26 mouse cellular contexts compared by ENCODE assay signal in the genomic region with DNA sequence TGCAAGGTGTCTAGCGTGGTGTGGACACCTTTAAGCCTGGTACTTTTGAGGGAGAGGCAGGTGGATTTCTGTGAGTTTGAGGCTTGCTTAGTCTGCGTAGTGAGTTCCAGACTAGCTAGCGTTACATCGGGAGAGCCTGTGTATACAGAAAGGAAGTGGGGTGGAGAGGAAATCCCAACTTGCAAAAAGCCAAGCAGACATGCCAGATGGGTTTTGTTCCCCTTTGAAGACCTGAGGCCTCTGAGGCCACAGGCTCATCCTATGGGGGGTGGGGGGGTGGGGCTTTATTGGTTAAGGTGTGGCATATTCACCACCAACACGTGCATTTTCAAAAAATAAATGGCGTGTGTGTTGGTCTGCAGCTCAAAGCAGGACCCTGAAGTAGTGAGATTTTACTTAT. TPM values are rescaled to one million over a fixed set of nuclear protein-coding genes. Genes with fewer than 3 reads are reported as not detected.
DNase-seq lines count a peak whose midpoint lies in the region; ATAC-seq and TF ChIP-seq lines count a peak whose summit lies in the region.
"Had no signal": no experiment of that assay in that cellular context is flagged by ENCODE, and none has a peak within 500 bp of the region (broad histone marks: within the 10 kb centered on the region; RNA-seq: fewer than 3 reads in every experiment).

No protein-coding gene starts in this region.

- no peak overlapping the region for H3K4me2 ChIP-seq in heart, embryonic 12.5 days
- no peak overlapping the region for H3K4me2 ChIP-seq in kidney, embryonic 14.5 days (replicated peaks; ENCODE audit: low read depth, low read length)
- H3K4me2 ChIP-seq: embryonic facial prominence, embryonic 12.5 days; embryonic facial prominence, embryonic 15.5 days; forebrain, embryonic 12.5 days; forebrain, embryonic 15.5 days; heart, embryonic 13.5 days; hindbrain, embryonic 12.5 days; hindbrain, embryonic 15.5 days; intestine, embryonic 15.5 days had no signal

- DNase-seq in heart, embryonic 10.5 days (ENCODE audit: low spot score) = peak; percentile 55
- no peak for DNase-seq in kidney, adult 2 months
- peak; percentile 40 for DNase-seq in thymus, postnatal 14 days
- no peak for DNase-seq in thymus, adult 18-20 months
- no peak for DNase-seq in neural tube, embryonic 10.5 days (ENCODE audit: extremely low spot score, low spot score)
- DNase-seq: adrenal gland, postnatal 10 days; adrenal gland, postnatal 36 days; B cell, adult 2 months; cerebellum, adult 18-20 months; cerebellum, adult 9-10 months; cerebellum, postnatal 14 days; gastrocnemius, postnatal 36 days; heart, adult 18-20 months had no signal

- H3K9ac ChIP-seq in heart, embryonic 12.5 days = no peak overlapping the region
- H3K9ac ChIP-seq in kidney, embryonic 14.5 days (ENCODE audit: low read depth, low read length) = no peak overlapping the region
- H3K9ac ChIP-seq: embryonic facial prominence, embryonic 12.5 days; embryonic facial prominence, embryonic 15.5 days; forebrain, embryonic 12.5 days; forebrain, embryonic 15.5 days; heart, embryonic 13.5 days; hindbrain, embryonic 12.5 days; hindbrain, embryonic 15.5 days; intestine, embryonic 15.5 days had no signal

- ATAC-seq in heart, embryonic 12.5 days (ENCODE audit: insufficient number of reproducible peaks, low FRiP score) = no peak
- ATAC-seq in kidney, embryonic 14.5 days (ENCODE audit: low FRiP score, low TSS enrichment) = no peak
- ATAC-seq: forebrain, embryonic 15.5 days; intestine, embryonic 15.5 days had no signal

- H3K9me3 ChIP-seq in heart, embryonic 10.5 days = no peaks in the 10 kb centered on the region
- no peaks in the 10 kb centered on the region for H3K9me3 ChIP-seq in heart, embryonic 12.5 days (replicated peaks)
- H3K9me3 ChIP-seq in kidney, embryonic 14.5 days (ENCODE audit: control insufficient read depth, low read length) = no peaks in the 10 kb centered on the region
- H3K9me3 ChIP-seq: embryonic facial prominence, embryonic 12.5 days; embryonic facial prominence, embryonic 15.5 days; forebrain, embryonic 12.5 days; forebrain, embryonic 15.5 days; heart, embryonic 13.5 days; hindbrain, embryonic 12.5 days; hindbrain, embryonic 15.5 days; intestine, embryonic 15.5 days had no signal

- H3K27me3 ChIP-seq in heart, embryonic 10.5 days (ENCODE audit: insufficient read depth, poor library complexity, severe bottlenecking) = no peaks in the 10 kb centered on the region
- H3K27me3 ChIP-seq in heart, embryonic 12.5 days (replicated peaks) = no peaks in the 10 kb centered on the region
- H3K27me3 ChIP-seq in kidney, adult 2 months (replicated peaks; ENCODE audit: control insufficient read depth, insufficient read depth, low read length) = no peaks in the 10 kb centered on the region
- H3K27me3 ChIP-seq in kidney, embryonic 14.5 days (ENCODE audit: control insufficient read depth, insufficient read depth, low read length) = no peaks in the 10 kb centered on the region
- H3K27me3 ChIP-seq: CH12.LX; embryonic facial prominence, embryonic 12.5 days; embryonic facial prominence, embryonic 15.5 days; forebrain, embryonic 12.5 days; forebrain, embryonic 15.5 days; heart, embryonic 13.5 days; hindbrain, embryonic 12.5 days; hindbrain, embryonic 15.5 days; intestine, embryonic 15.5 days; Patski had no signal

- TF ChIP-seq POLR2A in kidney, adult 2 months (IDR thresholded peaks at IDR 0.05; ENCODE audit: low read depth, low read length) = no peak

- H3K36me3 ChIP-seq in heart, embryonic 10.5 days = peaks cover 93% of the 10 kb centered on the region
- peaks cover 76% of the 10 kb centered on the region for H3K36me3 ChIP-seq in heart, embryonic 12.5 days
- peaks cover 34% of the 10 kb centered on the region for H3K36me3 ChIP-seq in kidney, adult 2 months (ENCODE audit: control insufficient read depth, insufficient read depth, low read length)
- H3K36me3 ChIP-seq in kidney, embryonic 14.5 days (ENCODE audit: control insufficient read depth, insufficient read depth, low read length) = peaks cover 40% of the 10 kb centered on the region
- H3K36me3 ChIP-seq: G1E had no signal

- no peak for TF ChIP-seq CTCF in kidney, adult 2 months (conservative IDR thresholded peaks at IDR 0.05; ENCODE audit: insufficient read depth, insufficient read length, low read depth, low read length)

- no peak overlapping the region for H3K27ac ChIP-seq in heart, embryonic 10.5 days
- H3K27ac ChIP-seq in heart, embryonic 12.5 days (ENCODE audit: poor library complexity, severe bottlenecking) = no peak overlapping the region
- H3K27ac ChIP-seq in kidney, adult 2 months (ENCODE audit: insufficient read depth, low read depth, low read length) = peak overlapping the region; percentile 44; the same call in 1 of the 2 replicates
- no peak overlapping the region for H3K27ac ChIP-seq in kidney, embryonic 14.5 days (ENCODE audit: low read depth, low read length)
- H3K27ac ChIP-seq: embryonic facial prominence, embryonic 12.5 days; embryonic facial prominence, embryonic 15.5 days; forebrain, embryonic 12.5 days; forebrain, embryonic 15.5 days; heart, embryonic 13.5 days; hindbrain, embryonic 12.5 days; hindbrain, embryonic 15.5 days; intestine, embryonic 15.5 days had no signal

- WGBS in heart, embryonic 10.5 days = 93% methylated on average over 6 of the region's 6 CpGs
- WGBS in heart, embryonic 12.5 days = 88% methylated on average over 6 of the region's 6 CpGs
- 85% methylated on average over 6 of the region's 6 CpGs for WGBS in kidney, adult 2 months
- WGBS in kidney, embryonic 14.5 days = 95% methylated on average over 6 of the region's 6 CpGs

- H3K4me3 ChIP-seq in heart, embryonic 10.5 days = no peak overlapping the region
- H3K4me3 ChIP-seq in heart, embryonic 12.5 days = no peak overlapping the region
- no peak overlapping the region for H3K4me3 ChIP-seq in kidney, adult 2 months (ENCODE audit: insufficient read depth, low read depth, low read length)
- no peak overlapping the region for H3K4me3 ChIP-seq in kidney, embryonic 14.5 days (ENCODE audit: low read length)
- H3K4me3 ChIP-seq: embryonic facial prominence, embryonic 12.5 days; embryonic facial prominence, embryonic 15.5 days; forebrain, embryonic 12.5 days; forebrain, embryonic 15.5 days; heart, embryonic 13.5 days; hindbrain, embryonic 12.5 days; hindbrain, embryonic 15.5 days; intestine, embryonic 15.5 days had no signal

- H3K4me1 ChIP-seq in heart, embryonic 10.5 days = no peaks in the 10 kb centered on the region
- 0 out of 2 replicates have a peak, but pooled peaks cover 10% of the 10 kb centered on the region for H3K4me1 ChIP-seq in heart, embryonic 12.5 days (replicated peaks)
- no peaks in the 10 kb centered on the region; the same call in 1 of the 2 replicates for H3K4me1 ChIP-seq in kidney, adult 2 months (ENCODE audit: control insufficient read depth, insufficient read depth, low read length)
- no peaks in the 10 kb centered on the region for H3K4me1 ChIP-seq in kidney, embryonic 14.5 days (ENCODE audit: control insufficient read depth, insufficient read depth, low read length)
- H3K4me1 ChIP-seq: embryonic facial prominence, embryonic 12.5 days; forebrain, embryonic 12.5 days; intestine, embryonic 15.5 days had no signal

RNA-seq across cellular contexts. Expression of a gene that starts 48.1 kb away (rescaled TPM):
- polyA plus RNA-seq in heart, embryonic 10.5 days (2016; fragmentation: Nextera tagmentation; extraction: Ambion mirVana) = 10.5 and 17.5 TPM in 2 replicates
- 18.0 and 18.7 TPM in 2 replicates for polyA plus RNA-seq in heart, embryonic 12.5 days (2016; fragmentation: Nextera tagmentation; extraction: Ambion mirVana)
- 0.12 and 1.2 TPM in 2 replicates for polyA plus RNA-seq in kidney, adult 2 months (2012; rRNA removed)
- polyA plus RNA-seq in kidney, embryonic 14.5 days (2014; fragmentation: Nextera tagmentation; extraction: Ambion mirVana) = 0.09 TPM in 1 of 2 replicates, not detected in the other
- polyA plus RNA-seq: G1E; hindbrain, embryonic 15.5 days; Patski had no signal

Comparison
In these comparisons a context has a peak if more than half of its experiments do, and no peak if none do; other contexts are left out.
1. DNase-seq: peak in heart, embryonic 10.5 days (single experiment) and thymus, postnatal 14 days (single experiment); none in kidney, adult 2 months (single experiment), thymus, adult 18-20 months (0 of 2) and neural tube, embryonic 10.5 days (single experiment).